Mouse (Mus musculus): ENCODE results near the gene Acadl.

Acadl gene

GRCm38 (mm10) chr1:66792838-66793466, 70.1 kb downstream of the Acadl start:
- DNase-seq (ENCODE audit: low read depth, low spot score), result no peak

- DNase-seq (ENCODE audit: low read depth, low spot score), result no peak
These were observed 80.8 kb downstream of the Acadl start for GRCm38 (mm10) chr1:66782296-66782695.

- no peak for DNase-seq (ENCODE audit: low read depth, low spot score)
These were observed 82.0 kb downstream of the Acadl start for GRCm38 (mm10) chr1:66781027-66781426.

Data from ES-CJ7 (cell line).